Mouse (Mus musculus) cortical plate, adult 2 months (tissue): Measurements from ENCODE around the gene Nat8f4. TPM values are rescaled to one million over a fixed set of nuclear protein-coding genes. Genes with fewer than 3 reads are reported as not detected.

ENCODE experiments used
- H3K27ac ChIP-seq: fragments of 200-500 bp; 2 replicates; pipeline ENCODE4 v1.5.1; 2012; ENCODE audit warnings: low read length, control low read depth, inconsistent platforms; ENCODE audit not compliant: insufficient read depth
- H3K4me1 ChIP-seq: fragments of 200-500 bp; 2 replicates; pipeline ENCODE4 v1.6.1; 2011; ENCODE audit warnings: low read length; ENCODE audit not compliant: control insufficient read depth, insufficient read depth
- H3K4me3 ChIP-seq: fragments of 200-500 bp; 2 replicates; pipeline ENCODE4 v1.5.1; 2011; ENCODE audit warnings: mild to moderate bottlenecking, low read length, control low read depth; ENCODE audit not compliant: insufficient read depth
- CTCF ChIP-seq: fragments of 200-500 bp; IDR thresholded peaks from 2 replicates; pipeline ENCODE4 v1.5.1; 2011; ENCODE audit warnings: mild to moderate bottlenecking, control low read depth, low read length; ENCODE audit not compliant: insufficient read depth; ENCODE audit errors: extremely low read depth
- POLR2A ChIP-seq: fragments of 200-500 bp; IDR thresholded peaks from 2 replicates; pipeline ENCODE4 v1.6.1; 2011; ENCODE audit warnings: mild to moderate bottlenecking, low read length, control low read depth; ENCODE audit not compliant: insufficient read depth; ENCODE audit errors: extremely low read depth
- polyA plus RNA-seq: library from polyadenylated mRNA; depleted of rRNA; stranded (reverse); fragments of >200 nt; gene quantifications from 2 replicates; pipeline ENCODE4 v1.2.3, GENCODE M21; 2012; rRNA removed

Gene Nat8f4
- polyA plus RNA-seq, 1 experiment: 11.6 TPM

GRCm38 (mm10) chr6:85863840-85864239, 40.8 kb downstream of the Nat8f4 start:
- no peak overlapping the region for H3K4me3 ChIP-seq
- H3K27ac ChIP-seq: no peak overlapping the region
- TF ChIP-seq POLR2A (no peak), CTCF (no peak)
- 0 out of 2 replicates have a peak, but pooled peaks cover 2% of the 10 kb centered on the region for H3K4me1 ChIP-seq

GRCm38 (mm10) chr6:85863136-85863535, 41.5 kb downstream of the Nat8f4 start:
- no peak overlapping the region for H3K27ac ChIP-seq

GRCm38 (mm10) chr6:85862565-85862964, 42.1 kb downstream of the Nat8f4 start:
- 0 out of 2 replicates have a peak, but pooled peaks cover 2% of the 10 kb centered on the region for H3K4me1 ChIP-seq
- TF ChIP-seq CTCF (no peak), POLR2A (no peak)

More at GRCm38 (mm10) chr6:85863136-85863535, 41.5 kb downstream of the Nat8f4 start:
- no peak overlapping the region for H3K4me3 ChIP-seq
- H3K4me1 ChIP-seq: 0 out of 2 replicates have a peak, but pooled peaks cover 2% of the 10 kb centered on the region
- no peak for TF ChIP-seq POLR2A

DNA sequence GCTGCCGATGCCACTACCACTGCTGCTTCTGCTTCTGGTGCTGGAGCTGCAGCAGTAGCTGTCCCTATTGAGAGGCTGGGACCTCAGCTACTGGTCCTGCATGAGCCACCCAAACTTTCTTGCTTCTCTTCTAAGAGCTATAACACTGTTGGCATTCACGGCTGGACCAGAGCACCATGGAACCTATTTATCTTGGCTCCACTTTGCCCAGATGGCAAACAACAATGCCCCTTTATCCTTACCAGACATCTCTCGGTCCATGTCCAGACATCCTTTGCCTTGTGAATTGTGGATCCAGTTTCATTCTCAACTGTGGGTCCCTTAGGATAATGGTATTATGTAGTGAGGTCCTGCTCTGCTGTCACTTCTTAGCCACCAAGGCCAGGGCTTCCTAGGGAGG, 43.4 kb downstream of the Nat8f4 start:
- TF ChIP-seq CTCF: no peak
- TF ChIP-seq POLR2A: no peak
- Histone ChIP-seq H3K27ac (no peak overlapping the region), H3K4me3 (no peak overlapping the region)

More at GRCm38 (mm10) chr6:85862565-85862964, 42.1 kb downstream of the Nat8f4 start:
- Histone ChIP-seq H3K4me3 (no peak overlapping the region), H3K27ac (no peak overlapping the region; the same call in 1 of the 2 replicates)

DNA sequence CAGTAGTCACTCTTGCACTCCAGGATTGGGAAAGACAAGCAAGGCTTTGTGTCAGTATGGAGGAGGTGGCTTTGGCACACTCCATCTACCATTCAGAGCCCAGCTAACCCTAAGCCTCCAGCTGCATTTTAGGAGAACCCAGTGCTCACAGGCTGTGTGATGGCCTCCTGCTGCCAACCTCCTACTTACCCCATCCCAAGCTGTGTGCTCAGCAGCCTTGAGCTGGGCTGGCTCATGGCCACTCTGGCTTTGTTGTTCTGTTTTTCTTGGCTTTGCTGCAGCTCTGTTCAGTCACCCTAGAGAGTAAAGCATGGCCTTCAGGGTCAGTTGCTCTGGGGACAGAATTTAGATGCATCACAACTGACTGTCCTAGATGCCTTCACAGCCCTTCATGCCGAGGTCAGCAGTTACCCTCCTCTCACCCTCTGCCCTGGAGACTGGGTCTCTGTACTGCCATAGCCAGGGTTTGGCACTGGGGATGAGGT, 48.4 kb downstream of the Nat8f4 start:
- Histone ChIP-seq H3K27ac (peak overlapping the region; percentile 75), H3K4me1 (peaks cover 3% of the 10 kb centered on the region; the same call in 1 of the 2 replicates), H3K4me3 (no peak overlapping the region)
- TF ChIP-seq CTCF (no peak), POLR2A (no peak)

More for the DNA sequence above, 43.4 kb downstream of the Nat8f4 start:
- H3K4me1 ChIP-seq: 0 out of 2 replicates have a peak, but pooled peaks cover 3% of the 10 kb centered on the region

GRCm38 (mm10) chr6:85853481-85853880, 51.2 kb downstream of the Nat8f4 start:
- no peak overlapping the region for H3K27ac ChIP-seq
- H3K4me1 ChIP-seq: peaks cover 3% of the 10 kb centered on the region; the same call in 1 of the 2 replicates
- TF ChIP-seq CTCF: no peak
- TF ChIP-seq POLR2A: no peak
- no peak overlapping the region for H3K4me3 ChIP-seq

DNA sequence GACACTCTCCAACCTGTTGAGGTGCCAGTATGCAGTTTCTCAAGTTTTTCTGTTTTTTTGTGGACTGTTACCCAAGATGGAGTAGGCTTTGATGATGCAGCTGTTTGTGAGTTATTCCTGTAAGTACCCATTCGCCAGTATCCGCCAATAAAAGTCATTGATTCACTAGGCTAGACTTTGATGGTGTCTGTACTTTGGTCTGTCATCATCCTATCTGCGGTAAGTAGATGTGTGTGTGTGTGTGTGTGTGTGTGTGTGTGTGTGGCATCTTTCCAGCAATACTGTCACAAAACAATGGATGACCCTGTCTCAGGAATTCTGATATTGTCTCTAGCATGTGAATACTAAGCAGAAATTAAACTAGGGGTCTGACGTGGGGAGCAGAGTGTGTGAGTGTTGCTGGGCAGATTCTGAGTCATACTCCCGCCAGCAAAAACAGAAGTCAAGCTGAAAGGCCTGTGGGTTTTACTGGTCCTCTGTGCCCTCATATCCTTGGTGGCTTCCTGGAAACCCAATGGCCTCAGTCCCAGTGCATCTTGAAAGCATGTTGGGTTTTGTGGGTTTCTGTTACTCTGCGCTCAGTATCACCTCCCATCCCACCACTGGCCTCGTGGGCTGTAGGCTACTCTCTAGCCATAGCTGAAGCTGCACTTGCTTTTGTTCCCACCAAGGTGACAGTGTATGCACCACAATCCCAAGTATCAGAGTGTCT, 53.5 kb downstream of the Nat8f4 start:
- Histone ChIP-seq H3K4me1 (peaks cover 5% of the 10 kb centered on the region), H3K4me3 (no peak overlapping the region), H3K27ac (no peak overlapping the region)
- TF ChIP-seq CTCF: no peak
- TF ChIP-seq POLR2A: no peak

- Histone ChIP-seq H3K4me1 (peaks cover 4% of the 10 kb centered on the region), H3K4me3 (no peak overlapping the region), H3K27ac (peak overlapping the region; percentile 88)
- TF ChIP-seq POLR2A: no peak
- TF ChIP-seq CTCF: no peak
Measured at GRCm38 (mm10) chr6:85849240-85849639, 55.4 kb downstream of the Nat8f4 start.

Other genes starting within 250 kb of the Nat8f4 start
- gene Nat8f7, start 191.7 kb downstream of the Nat8f4 start, polyA plus RNA-seq: 0.84 and 1.6 TPM in 2 replicates
- gene Nat8f3, start 139.1 kb downstream of the Nat8f4 start, polyA plus RNA-seq: 13.7 and 15.4 TPM in 2 replicates
- gene Nat8f6, start 83.9 kb downstream of the Nat8f4 start, polyA plus RNA-seq: 1.6 and 2.8 TPM in 2 replicates
- 6.7 and 7.1 TPM in 2 replicates for gene Nat8f5, start 83.9 kb downstream of the Nat8f4 start, polyA plus RNA-seq
- 4.3 and 4.4 TPM in 2 replicates for gene Nat8, start 72.8 kb downstream of the Nat8f4 start, polyA plus RNA-seq
- gene Nat8f2, start 35.7 kb downstream of the Nat8f4 start, polyA plus RNA-seq: 0.36 and 0.40 TPM in 2 replicates
- 109 and 124 TPM in 2 replicates for gene Tprkb, start 7.0 kb upstream of the Nat8f4 start, polyA plus RNA-seq
- gene Nat8f1, start 10.8 kb upstream of the Nat8f4 start, polyA plus RNA-seq: 43.9 and 46.0 TPM in 2 replicates
- gene Dusp11, start 56.8 kb upstream of the Nat8f4 start, polyA plus RNA-seq: 94.9 and 97.4 TPM in 2 replicates
- gene Figla, start 111.3 kb upstream of the Nat8f4 start, polyA plus RNA-seq: 0.35 TPM in 1 of 2 replicates, not detected in the other
- gene Add2, start 123.8 kb upstream of the Nat8f4 start, polyA plus RNA-seq: 121 and 124 TPM in 2 replicates